Mouse (Mus musculus) embryonic facial prominence, embryonic 12.5 days (tissue): ENCODE measurements at regions not wholly inside any gene's neighbourhood (a gene's known extent, or its start where the extent isn't known, plus 50 kb on each side); places are given as distances from the start of the nearest gene placed in this dataset.
A peak's percentile ranks its signal among the peaks of the same experiment; 100 is the strongest.

Source experiments
- ATAC-seq: fragments of 200-750 bp; cut with Nextera tagmentation; 2 replicates; pipeline ENCODE4 v1.8.0; 2017; ENCODE audit not compliant: insufficient number of reproducible peaks, insufficient read depth, low FRiP score, low TSS enrichment
- H3K27ac ChIP-seq: fragments of 300-500 bp; sonication (generic); 2 replicates; pipeline ENCODE4 v1.5.1; 2016; ENCODE audit warnings: mild to moderate bottlenecking
- H3K27me3 ChIP-seq: fragments of 300-500 bp; sonication (generic); 2 replicates; pipeline ENCODE4 v1.6.1; 2016; ENCODE audit warnings: mild to moderate bottlenecking, moderate library complexity
- H3K36me3 ChIP-seq: fragments of 300-500 bp; sonication (generic); 2 replicates; pipeline ENCODE4 v1.6.1; 2016; ENCODE audit warnings: mild to moderate bottlenecking
- H3K4me1 ChIP-seq: fragments of 300-500 bp; sonication (generic); 2 replicates; pipeline ENCODE4 v1.6.1; 2016
- H3K4me2 ChIP-seq: fragments of 300-500 bp; sonication (generic); replicated peaks from 2 replicates; pipeline ENCODE4 v1.6.1; 2016; ENCODE audit warnings: mild to moderate bottlenecking, moderate library complexity
- H3K4me3 ChIP-seq: fragments of 300-500 bp; sonication (generic); 2 replicates; pipeline ENCODE4 v1.5.1; 2016; ENCODE audit warnings: mild to moderate bottlenecking
- H3K9ac ChIP-seq: fragments of 300-500 bp; sonication (generic); 2 replicates; pipeline ENCODE4 v1.6.1; 2016; ENCODE audit warnings: mild to moderate bottlenecking, moderate library complexity
- H3K9me3 ChIP-seq: fragments of 300-500 bp; sonication (generic); 2 replicates; pipeline ENCODE4 v1.6.1; 2016; ENCODE audit warnings: mild to moderate bottlenecking, moderate library complexity
- WGBS: fragments of 180-500 bp; shearing (Covaris S2); methylation state at CpG from one replicate; pipeline ENCODE4 v1.1.7; 2016; 5-methylcytosine and 5-hydroxymethylcytosine counted together

DNA sequence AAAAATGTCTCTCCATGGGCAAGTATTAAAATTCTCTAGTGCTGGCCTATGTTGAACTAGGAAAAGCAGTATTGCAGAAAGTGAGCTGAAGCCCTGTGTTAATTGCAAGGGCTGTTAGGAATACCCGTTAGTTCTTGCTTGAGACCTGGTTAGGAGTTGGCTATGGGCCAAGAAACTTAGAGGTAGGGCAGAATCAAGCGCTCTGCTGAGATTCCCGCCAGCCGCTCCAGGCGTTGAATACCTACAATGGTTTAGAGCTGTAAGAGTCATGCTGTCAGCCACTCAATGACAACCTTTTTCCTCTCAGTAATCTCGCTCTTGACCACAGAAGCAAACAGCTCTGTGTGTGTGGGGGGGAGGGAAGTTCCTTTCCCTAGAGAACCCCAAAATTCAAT lies 156.8 kb upstream of the Tom1l1 start:
- no peak overlapping the region for H3K4me2 ChIP-seq
- peaks cover 8% of the 10 kb centered on the region; the same call in 1 of the 2 replicates for H3K9me3 ChIP-seq
- no peaks in the 10 kb centered on the region for H3K36me3 ChIP-seq
- no peak overlapping the region for H3K9ac ChIP-seq
- WGBS = 67% methylated on average over 6 of the region's 6 CpGs
- no peak overlapping the region for H3K27ac ChIP-seq
- H3K27me3 ChIP-seq = no peaks in the 10 kb centered on the region
- no peak overlapping the region for H3K4me3 ChIP-seq
- H3K4me1 ChIP-seq = peaks cover 5% of the 10 kb centered on the region; the same call in 1 of the 2 replicates
- 0 out of 2 replicates have a peak, but pooled peaks have one; percentile 15 for ATAC-seq

DNA sequence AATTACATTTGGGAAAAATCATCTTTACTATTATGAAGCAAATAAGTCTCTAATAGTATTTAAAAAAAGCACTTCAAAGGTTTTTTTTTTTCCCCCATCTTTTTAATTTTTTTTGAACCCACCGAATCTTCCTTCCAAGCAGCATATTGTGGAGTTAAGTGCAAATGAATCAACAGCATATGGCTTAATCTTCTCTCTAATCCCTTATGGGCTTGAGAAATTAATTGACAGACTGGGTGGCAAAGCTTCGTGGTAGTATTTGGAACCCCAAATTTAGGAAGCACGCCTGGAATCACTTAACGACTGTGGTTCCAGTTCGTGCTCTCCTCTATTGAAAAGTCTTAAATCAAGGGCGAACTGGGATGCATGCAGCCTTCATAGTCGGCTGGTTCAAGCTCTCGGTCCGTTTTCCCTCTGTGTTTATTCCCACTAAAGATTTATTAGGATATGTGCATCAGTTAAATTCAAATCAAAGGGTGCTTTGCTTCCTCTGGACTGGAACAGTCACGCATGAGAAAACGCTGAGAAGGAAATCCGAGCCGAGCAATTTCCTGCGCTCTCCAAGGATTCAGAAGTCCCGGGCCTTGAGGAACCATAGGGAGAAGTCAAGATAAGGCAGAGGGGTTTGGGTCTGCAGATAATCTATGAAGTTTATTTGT lies 156.2 kb upstream of the Tom1l1 start:
- 0 out of 2 replicates have a peak, but pooled peaks have one; percentile 60 for ATAC-seq
- 49% methylated on average over 15 of the region's 15 CpGs for WGBS

DNA sequence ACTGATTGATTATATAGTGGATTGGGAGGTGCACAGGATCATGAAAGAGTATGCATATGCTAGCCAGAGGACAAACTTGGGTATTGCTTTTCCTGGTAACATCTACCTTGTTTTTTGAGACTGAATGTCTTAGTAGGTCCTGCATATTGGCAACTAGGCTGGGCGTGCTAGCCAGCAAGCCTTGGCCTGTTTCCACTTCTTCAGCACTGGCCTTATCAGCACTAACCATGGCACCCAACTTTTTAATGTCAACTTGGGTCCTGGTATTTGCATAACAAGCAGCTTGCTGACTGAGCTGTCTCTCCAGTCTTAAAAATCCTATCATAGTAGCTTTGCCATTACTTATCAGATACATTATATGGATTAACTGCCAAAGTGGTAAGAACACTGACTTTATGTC lies 150.0 kb upstream of the Tom1l1 start:
- Histone ChIP-seq H3K4me1 (no peaks in the 10 kb centered on the region), H3K9me3 (peaks cover 8% of the 10 kb centered on the region; the same call in 1 of the 2 replicates), H3K27me3 (no peaks in the 10 kb centered on the region), H3K4me2 (no peak overlapping the region), H3K4me3 (no peak overlapping the region), H3K27ac (no peak overlapping the region), H3K36me3 (no peaks in the 10 kb centered on the region), H3K9ac (no peak overlapping the region)
- ATAC-seq = no peak
- WGBS = 77% methylated on average over 1 of the region's 1 CpGs

More for the DNA sequence above, 156.2 kb upstream of the Tom1l1 start:
- no peak overlapping the region for H3K9ac ChIP-seq
- H3K36me3 ChIP-seq = no peaks in the 10 kb centered on the region
- peaks cover 8% of the 10 kb centered on the region; the same call in 1 of the 2 replicates for H3K9me3 ChIP-seq
- H3K27me3 ChIP-seq = no peaks in the 10 kb centered on the region
- H3K4me2 ChIP-seq = no peak overlapping the region
- H3K27ac ChIP-seq = no peak overlapping the region
- H3K4me1 ChIP-seq = peaks cover 5% of the 10 kb centered on the region; the same call in 1 of the 2 replicates
- no peak overlapping the region for H3K4me3 ChIP-seq

DNA sequence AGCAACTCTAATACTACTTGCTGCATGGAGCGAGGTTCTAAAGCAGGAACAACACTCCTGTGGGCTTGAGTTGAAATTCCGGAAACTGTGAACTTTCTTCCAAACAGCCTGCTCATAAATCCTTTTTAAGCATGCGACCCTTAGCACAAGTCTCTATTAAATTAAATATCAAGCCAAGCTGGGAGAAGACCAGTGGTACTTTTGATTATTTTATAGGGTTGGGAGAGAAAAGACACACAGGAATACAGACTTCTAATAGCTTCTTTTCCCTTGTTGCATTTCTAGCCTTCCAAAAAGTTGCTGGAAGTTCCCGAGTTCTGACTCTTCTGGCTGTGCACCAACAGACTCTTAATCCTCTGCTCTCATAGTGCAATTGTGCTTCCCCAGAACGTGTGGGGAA lies 136.6 kb upstream of the Tom1l1 start:
- H3K4me3 ChIP-seq = no peak overlapping the region
- no peak overlapping the region for H3K9ac ChIP-seq
- H3K4me2 ChIP-seq = no peak overlapping the region
- ATAC-seq = no peak
- H3K4me1 ChIP-seq = no peaks in the 10 kb centered on the region
- H3K9me3 ChIP-seq = no peaks in the 10 kb centered on the region
- 69% methylated on average over 5 of the region's 5 CpGs for WGBS
- no peaks in the 10 kb centered on the region for H3K27me3 ChIP-seq
- H3K36me3 ChIP-seq = no peaks in the 10 kb centered on the region
- H3K27ac ChIP-seq = no peak overlapping the region

DNA sequence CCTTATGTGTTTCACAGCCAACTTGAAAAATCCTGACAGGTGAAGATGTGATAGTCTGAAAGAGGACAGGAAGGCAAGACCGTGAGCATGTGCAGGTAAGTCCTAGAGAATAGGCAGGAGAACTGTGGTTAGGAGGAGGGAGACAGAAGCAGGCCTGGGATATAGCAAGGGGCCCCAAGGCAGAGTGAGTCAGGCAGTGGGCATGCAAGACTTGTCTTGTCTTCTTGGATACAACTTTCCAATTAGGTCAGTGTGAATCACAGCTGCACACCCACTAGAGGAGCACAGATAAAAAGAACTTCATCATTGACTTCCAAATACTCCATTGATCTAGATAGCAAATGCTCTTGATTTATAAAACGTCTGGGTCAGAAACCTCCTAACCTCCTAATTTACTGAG lies 128.6 kb upstream of the Tom1l1 start:
- Histone ChIP-seq H3K4me2 (no peak overlapping the region), H3K9ac (no peak overlapping the region), H3K9me3 (no peaks in the 10 kb centered on the region), H3K27me3 (no peaks in the 10 kb centered on the region), H3K36me3 (no peaks in the 10 kb centered on the region), H3K27ac (no peak overlapping the region), H3K4me1 (no peaks in the 10 kb centered on the region), H3K4me3 (no peak overlapping the region)
- no peak for ATAC-seq
- WGBS = 71% methylated on average over 2 of the region's 2 CpGs

DNA sequence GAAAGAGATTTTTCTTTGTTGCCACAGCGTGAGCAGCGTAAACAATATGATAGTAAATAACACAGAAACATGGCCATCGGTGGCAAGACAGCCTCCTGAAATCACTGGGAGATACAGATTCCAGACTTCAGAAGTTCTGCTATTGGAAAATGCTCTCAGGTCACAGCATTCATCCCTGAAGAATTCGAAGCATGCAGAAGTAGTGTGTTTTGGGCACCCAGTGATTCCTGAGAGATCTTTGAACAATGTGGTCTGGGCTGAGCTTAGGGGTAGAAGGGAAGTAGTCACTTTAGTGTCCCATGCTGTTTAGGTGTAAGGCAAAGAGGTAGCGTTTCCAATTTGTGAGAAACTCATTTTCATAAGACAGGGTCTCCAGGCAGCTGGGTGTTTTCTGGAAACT lies 126.3 kb upstream of the Tom1l1 start:
- H3K9me3 ChIP-seq = no peaks in the 10 kb centered on the region
- no peaks in the 10 kb centered on the region for H3K36me3 ChIP-seq
- no peak overlapping the region for H3K27ac ChIP-seq
- 80% methylated on average over 5 of the region's 5 CpGs for WGBS
- ATAC-seq = no peak
- no peaks in the 10 kb centered on the region for H3K4me1 ChIP-seq
- no peak overlapping the region for H3K4me2 ChIP-seq
- H3K9ac ChIP-seq = no peak overlapping the region
- no peak overlapping the region for H3K4me3 ChIP-seq
- H3K27me3 ChIP-seq = no peaks in the 10 kb centered on the region

- no peak overlapping the region for H3K4me3 ChIP-seq
- H3K36me3 ChIP-seq = no peaks in the 10 kb centered on the region
- no peak for ATAC-seq
- 81% methylated on average over 2 of the region's 2 CpGs for WGBS
- no peak overlapping the region for H3K9ac ChIP-seq
- no peaks in the 10 kb centered on the region for H3K27me3 ChIP-seq
- no peak overlapping the region for H3K27ac ChIP-seq
- no peak overlapping the region for H3K4me2 ChIP-seq
- no peaks in the 10 kb centered on the region for H3K4me1 ChIP-seq
- H3K9me3 ChIP-seq = no peaks in the 10 kb centered on the region
These were observed 124.8 kb upstream of the Tom1l1 start for GRCm38 (mm10) chr11:90812971-90813370.

GRCm38 (mm10) chr11:90812530-90812929 lies 124.4 kb upstream of the Tom1l1 start:
- H3K9me3 ChIP-seq = no peaks in the 10 kb centered on the region
- no peak overlapping the region for H3K4me3 ChIP-seq
- no peak overlapping the region for H3K4me2 ChIP-seq
- H3K36me3 ChIP-seq = no peaks in the 10 kb centered on the region
- no peak for ATAC-seq
- no peak overlapping the region for H3K9ac ChIP-seq
- H3K27ac ChIP-seq = no peak overlapping the region
- no peaks in the 10 kb centered on the region for H3K27me3 ChIP-seq
- H3K4me1 ChIP-seq = no peaks in the 10 kb centered on the region
- 83% methylated on average over 4 of the region's 4 CpGs for WGBS

GRCm38 (mm10) chr11:90808443-90808842 lies 120.3 kb upstream of the Tom1l1 start:
- ATAC-seq = no peak
- Histone ChIP-seq H3K9me3 (no peaks in the 10 kb centered on the region), H3K4me3 (no peak overlapping the region), H3K9ac (no peak overlapping the region), H3K27me3 (no peaks in the 10 kb centered on the region), H3K4me1 (no peaks in the 10 kb centered on the region), H3K36me3 (no peaks in the 10 kb centered on the region), H3K27ac (no peak overlapping the region), H3K4me2 (no peak overlapping the region)
- 40% methylated on average over 1 of the region's 1 CpGs for WGBS

- H3K27me3 ChIP-seq = no peaks in the 10 kb centered on the region
These were observed 119.2 kb upstream of the Tom1l1 start for GRCm38 (mm10) chr11:90807343-90807742.

GRCm38 (mm10) chr11:90802569-90803363 lies 114.6 kb upstream of the Tom1l1 start:
- Histone ChIP-seq H3K27ac (no peak overlapping the region), H3K4me2 (no peak overlapping the region), H3K9ac (no peak overlapping the region), H3K27me3 (no peaks in the 10 kb centered on the region), H3K4me3 (no peak overlapping the region), H3K4me1 (no peaks in the 10 kb centered on the region), H3K36me3 (no peaks in the 10 kb centered on the region), H3K9me3 (no peaks in the 10 kb centered on the region)
- ATAC-seq = no peak
- WGBS = 80% methylated on average over 7 of the region's 7 CpGs

More at GRCm38 (mm10) chr11:90807343-90807742, 119.2 kb upstream of the Tom1l1 start:
- H3K27ac ChIP-seq = no peak overlapping the region
- WGBS = 80% methylated on average over 5 of the region's 5 CpGs
- no peaks in the 10 kb centered on the region for H3K36me3 ChIP-seq
- no peak for ATAC-seq
- H3K9me3 ChIP-seq = no peaks in the 10 kb centered on the region
- H3K4me3 ChIP-seq = no peak overlapping the region
- no peak overlapping the region for H3K4me2 ChIP-seq
- H3K4me1 ChIP-seq = no peaks in the 10 kb centered on the region
- no peak overlapping the region for H3K9ac ChIP-seq

- Histone ChIP-seq H3K9ac (no peak overlapping the region), H3K4me1 (no peaks in the 10 kb centered on the region)
These were observed 109.4 kb upstream of the Tom1l1 start for GRCm38 (mm10) chr11:90797577-90797976.

More at GRCm38 (mm10) chr11:90797577-90797976, 109.4 kb upstream of the Tom1l1 start:
- no peak for ATAC-seq
- no peak overlapping the region for H3K4me2 ChIP-seq
- WGBS = 95% methylated on average over 2 of the region's 2 CpGs
- no peak overlapping the region for H3K4me3 ChIP-seq
- no peaks in the 10 kb centered on the region for H3K27me3 ChIP-seq
- H3K27ac ChIP-seq = no peak overlapping the region
- no peaks in the 10 kb centered on the region for H3K9me3 ChIP-seq
- no peaks in the 10 kb centered on the region for H3K36me3 ChIP-seq
